Mouse (Mus musculus) 416B (cell line): ENCODE measurements at regions not wholly inside any gene's neighbourhood (a gene's known extent, or its start where the extent isn't known, plus 50 kb on each side); places are given as distances from the start of the nearest gene placed in this dataset.

Source experiments
- DNase-seq: peaks from one replicate; pipeline ENCODE4 v3.0.0; 2011; ENCODE audit warnings: low read depth

- no peak for DNase-seq
Observed at GRCm38 (mm10) chr3:10697698-10698452, 362.4 kb upstream of the Gm38303 start.

GRCm38 (mm10) chr3:10685501-10685951 is 350.0 kb upstream of the Gm38303 start:
- DNase-seq: no peak

GRCm38 (mm10) chr3:10684885-10685500 is 349.5 kb upstream of the Gm38303 start:
- DNase-seq: peak; percentile 57

- no peak for DNase-seq
Observed at GRCm38 (mm10) chr3:10681938-10682337, 346.5 kb upstream of the Gm38303 start.

- DNase-seq: no peak
Observed at GRCm38 (mm10) chr3:10647975-10648511, 312.6 kb upstream of the Gm38303 start.
